Mouse (Mus musculus): ENCODE measurements around the gene Aqp1.

Aqp1 gene

GRCm38 (mm10) chr6:55332100-55332772 is 4.0 kb upstream of the Aqp1 start:
- DNase-seq (ENCODE audit: low read depth, low spot score): no peak

DNA sequence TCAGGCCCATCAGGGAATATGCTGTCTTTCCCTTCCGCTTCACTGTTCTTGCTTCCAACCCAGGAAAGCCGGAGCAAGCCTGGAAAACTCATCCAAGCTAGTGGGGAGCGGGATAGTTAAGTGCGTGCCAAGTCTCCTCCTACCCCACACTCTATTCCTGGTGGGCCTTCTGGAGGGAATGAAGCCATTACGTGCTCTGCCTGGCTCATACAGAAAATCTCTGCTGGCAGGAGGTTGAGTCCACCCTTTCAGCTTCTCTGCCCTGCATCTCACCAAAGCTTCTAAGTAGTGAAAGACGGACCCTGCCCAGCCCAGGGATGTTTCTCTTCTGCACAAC is 3.5 kb upstream of the Aqp1 start:
- DNase-seq (ENCODE audit: low read depth, low spot score): no peak

GRCm38 (mm10) chr6:55337242-55337641 is 1.0 kb downstream of the Aqp1 start:
- DNase-seq (ENCODE audit: low read depth, low spot score): no peak

GRCm38 (mm10) chr6:55338077-55338476 is 1.8 kb downstream of the Aqp1 start:
- DNase-seq (ENCODE audit: low read depth, low spot score): no peak

DNA sequence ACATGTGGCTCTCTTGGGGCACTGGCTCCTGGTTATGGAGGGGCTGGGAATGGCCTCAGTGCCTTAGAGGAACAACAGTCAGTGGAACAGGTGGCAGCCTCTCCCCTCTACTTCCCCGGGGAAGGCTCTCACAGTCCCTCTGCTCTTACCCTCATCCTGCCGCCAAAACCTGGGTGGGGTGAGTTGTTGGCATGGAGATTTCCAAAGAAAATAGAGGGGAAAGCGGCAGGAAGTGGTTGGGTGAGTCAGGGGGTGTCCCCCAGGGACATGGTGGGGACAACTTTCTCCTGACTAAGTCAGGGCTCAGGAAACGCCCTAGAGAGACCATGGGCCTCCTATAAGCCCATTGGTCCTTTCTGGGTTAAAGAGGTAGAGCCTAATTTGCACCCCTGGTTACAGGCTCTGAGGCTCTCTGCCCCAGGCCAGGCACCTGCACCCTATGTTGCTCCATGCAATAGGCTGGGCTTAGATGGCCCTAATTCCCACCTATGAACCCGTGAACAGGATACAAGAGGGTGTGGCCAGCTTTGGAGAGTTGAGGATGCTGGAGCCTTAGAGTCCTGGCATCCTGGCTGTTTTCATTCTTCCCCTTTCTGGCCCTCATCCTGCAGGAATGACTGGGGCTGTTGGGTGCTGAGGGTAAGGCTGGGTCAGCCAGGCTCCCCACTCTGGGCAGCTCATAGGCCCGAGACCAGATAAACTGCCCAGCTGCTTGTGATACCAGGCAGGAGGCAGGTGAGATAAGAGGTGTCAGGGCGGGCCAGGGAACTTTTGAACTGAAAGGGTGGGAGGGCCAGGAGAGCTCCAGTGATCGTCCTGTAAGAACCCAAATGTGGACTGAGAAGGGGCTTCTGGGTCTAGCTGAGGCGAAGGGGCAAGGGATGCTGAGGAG is 2.9 kb downstream of the Aqp1 start:
- DNase-seq (ENCODE audit: low read depth, low spot score): no peak

- no peak for DNase-seq (ENCODE audit: low read depth, low spot score)
These were observed 5.5 kb downstream of the Aqp1 start for GRCm38 (mm10) chr6:55341688-55342087.

DNA sequence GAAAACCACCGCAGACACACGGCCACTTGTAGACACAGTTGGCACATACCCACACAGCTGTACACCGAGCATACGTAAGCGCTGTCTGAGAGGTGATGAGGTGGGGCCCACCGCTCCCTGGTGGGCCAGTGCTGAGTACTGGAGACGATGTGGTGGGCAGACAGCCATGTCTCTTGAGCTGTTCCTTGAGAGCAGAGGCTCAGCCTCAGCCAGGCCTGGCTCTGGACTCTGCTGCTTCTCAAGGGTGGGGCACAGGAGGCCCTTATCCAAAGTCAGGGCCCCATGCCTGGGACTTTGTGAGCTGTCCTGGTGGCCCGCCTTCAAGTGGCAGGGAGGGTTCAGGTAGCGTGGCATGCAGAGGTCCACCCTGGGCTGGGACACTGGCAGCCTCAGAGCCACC is 6.1 kb downstream of the Aqp1 start:
- no peak for DNase-seq (ENCODE audit: low read depth, low spot score)

GRCm38 (mm10) chr6:55343446-55343845 is 7.2 kb downstream of the Aqp1 start:
- DNase-seq (ENCODE audit: low read depth, low spot score): no peak

DNA sequence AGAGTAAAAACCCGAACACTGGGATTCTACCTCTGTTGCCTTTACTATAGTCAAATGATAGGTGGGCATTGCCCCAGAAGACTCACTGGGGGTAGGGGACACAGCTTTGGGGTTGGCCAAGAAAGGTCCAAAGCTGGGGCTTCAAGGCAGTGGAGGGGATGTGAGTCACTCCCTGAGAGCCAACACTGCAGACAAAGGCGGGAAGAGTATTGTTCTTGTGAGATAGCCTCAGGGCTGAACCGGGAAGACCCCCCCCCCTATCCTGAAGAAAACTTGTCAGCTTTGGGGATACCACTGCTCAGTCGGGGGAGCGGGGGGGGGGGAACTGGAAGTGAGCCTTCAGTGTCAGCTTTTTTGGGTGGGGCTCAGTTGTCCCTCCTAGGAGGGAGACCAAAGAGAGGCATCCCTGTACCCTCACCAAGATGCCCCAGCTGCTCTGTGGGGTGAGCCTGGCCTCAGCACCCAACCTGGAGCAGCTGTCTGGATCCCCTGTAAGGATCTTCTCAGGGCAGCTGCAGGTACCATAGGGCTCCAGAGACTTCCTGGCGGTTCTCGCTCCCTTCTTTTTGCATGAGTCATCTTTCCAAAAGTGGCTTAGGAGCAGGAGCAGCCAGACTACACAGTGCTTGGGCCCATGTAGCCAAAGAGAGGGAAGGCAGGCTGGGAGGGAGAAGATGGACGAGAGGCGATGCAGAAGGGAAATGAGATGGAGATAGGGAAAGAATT is 8.2 kb downstream of the Aqp1 start:
- no peak for DNase-seq (ENCODE audit: low read depth, low spot score)

DNA sequence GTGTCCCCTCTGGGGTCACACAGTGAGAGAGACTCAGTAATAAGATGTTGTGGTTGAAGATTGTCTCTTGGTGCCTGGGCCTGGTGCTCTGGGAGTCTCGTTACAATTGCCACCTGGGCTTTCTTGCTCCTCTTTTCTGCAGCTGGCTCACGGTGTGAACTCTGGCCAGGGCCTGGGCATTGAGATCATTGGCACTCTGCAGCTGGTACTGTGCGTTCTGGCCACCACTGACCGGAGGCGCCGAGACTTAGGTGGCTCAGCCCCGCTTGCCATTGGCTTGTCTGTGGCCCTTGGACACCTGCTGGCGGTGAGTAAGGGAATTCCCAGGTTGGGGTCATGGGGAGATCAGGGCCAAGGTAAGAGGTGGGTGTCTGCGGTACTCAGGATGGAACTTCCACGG is 9.0 kb downstream of the Aqp1 start:
- no peak for DNase-seq (ENCODE audit: low read depth, low spot score)

DNA sequence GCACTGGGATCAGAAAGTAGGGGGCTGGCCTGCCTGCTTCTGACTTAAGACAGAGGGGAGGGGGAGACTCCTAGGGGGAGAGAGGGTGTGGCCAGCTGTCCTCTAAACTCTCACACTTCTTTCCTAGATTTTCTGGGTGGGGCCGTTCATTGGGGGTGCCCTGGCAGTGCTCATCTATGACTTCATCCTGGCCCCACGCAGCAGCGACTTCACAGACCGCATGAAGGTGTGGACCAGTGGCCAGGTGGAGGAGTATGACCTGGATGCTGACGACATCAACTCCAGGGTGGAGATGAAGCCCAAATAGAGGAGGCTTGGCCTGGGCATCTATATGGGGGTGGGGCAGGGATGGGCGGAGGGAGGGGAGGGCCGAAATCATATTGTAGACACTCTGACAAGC is 10.3 kb downstream of the Aqp1 start:
- no peak for DNase-seq (ENCODE audit: low read depth, low spot score)

DNA sequence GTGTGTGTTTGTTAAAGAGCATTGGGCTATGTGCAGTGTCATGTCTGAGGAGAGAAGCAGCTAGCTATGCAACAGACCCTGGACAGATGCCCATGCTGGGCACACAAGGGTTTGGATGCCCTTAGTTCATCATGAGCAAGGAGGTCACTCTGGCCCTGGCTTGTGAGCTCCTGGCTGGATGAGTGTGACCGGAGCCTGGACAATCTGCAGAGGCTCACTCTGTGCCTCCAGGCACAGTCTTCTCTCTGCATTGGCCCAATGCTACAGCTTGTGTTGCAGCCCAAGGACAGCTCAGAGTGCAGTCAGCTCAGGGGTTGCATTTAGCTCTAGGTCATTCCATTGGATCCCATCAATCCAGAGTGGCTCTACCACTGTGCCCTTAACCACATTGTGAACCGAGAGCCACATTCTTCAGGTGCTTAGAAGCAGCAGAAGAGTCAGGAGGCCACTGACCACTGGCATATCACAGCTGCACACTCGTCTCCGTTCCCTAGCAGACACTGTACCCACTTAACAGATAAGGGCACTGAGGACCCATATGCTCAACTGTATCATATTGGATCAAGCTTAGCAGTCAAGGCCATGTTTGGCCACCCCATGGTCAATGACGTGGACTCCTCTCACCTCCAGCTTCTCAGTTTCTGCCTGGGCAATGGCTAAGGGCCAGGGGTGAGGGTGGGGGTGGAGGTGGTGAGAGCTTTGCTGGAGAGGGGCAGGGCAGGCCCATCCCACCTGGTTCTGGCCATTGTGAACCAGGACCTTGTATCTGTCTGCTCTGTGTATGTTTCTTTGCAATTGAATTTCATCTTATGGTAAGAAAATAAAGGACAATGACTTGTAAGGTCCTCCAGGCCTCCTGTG is 11.7 kb downstream of the Aqp1 start:
- DNase-seq (ENCODE audit: low read depth, low spot score): no peak

GRCm38 (mm10) chr6:55349231-55349630 is 13.0 kb downstream of the Aqp1 start:
- DNase-seq (ENCODE audit: low read depth, low spot score): no peak

DNA sequence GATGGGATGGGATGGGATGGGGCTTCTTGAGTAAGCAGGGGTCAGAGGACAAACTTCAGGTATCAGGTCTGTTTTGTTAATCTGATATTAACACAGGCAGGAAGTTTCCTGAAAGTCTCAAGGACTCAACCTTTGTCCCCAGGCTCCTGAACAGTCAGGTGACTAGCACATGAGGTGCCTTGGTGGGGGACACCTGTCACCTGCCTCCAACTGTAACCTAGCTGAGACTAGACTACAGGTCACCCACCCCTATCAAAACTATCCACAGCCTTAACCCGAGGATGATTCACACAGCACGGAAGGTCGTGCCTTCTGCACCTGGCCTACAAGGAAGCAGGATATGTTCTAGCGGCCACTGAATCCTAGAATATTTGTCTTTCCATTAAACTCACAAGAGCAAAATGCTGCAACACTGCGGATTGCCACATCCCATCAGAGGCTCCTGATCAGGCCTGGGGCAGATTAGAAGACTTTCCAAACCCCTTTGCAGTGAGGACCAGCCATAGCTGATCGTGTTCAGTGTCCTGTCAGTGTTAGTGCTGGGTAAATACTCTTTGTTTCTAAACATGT is 14.2 kb downstream of the Aqp1 start:
- no peak for DNase-seq (ENCODE audit: low read depth, low spot score)

GRCm38 (mm10) chr6:55351712-55352111 is 15.5 kb downstream of the Aqp1 start:
- DNase-seq (ENCODE audit: low read depth, low spot score): no peak

DNA sequence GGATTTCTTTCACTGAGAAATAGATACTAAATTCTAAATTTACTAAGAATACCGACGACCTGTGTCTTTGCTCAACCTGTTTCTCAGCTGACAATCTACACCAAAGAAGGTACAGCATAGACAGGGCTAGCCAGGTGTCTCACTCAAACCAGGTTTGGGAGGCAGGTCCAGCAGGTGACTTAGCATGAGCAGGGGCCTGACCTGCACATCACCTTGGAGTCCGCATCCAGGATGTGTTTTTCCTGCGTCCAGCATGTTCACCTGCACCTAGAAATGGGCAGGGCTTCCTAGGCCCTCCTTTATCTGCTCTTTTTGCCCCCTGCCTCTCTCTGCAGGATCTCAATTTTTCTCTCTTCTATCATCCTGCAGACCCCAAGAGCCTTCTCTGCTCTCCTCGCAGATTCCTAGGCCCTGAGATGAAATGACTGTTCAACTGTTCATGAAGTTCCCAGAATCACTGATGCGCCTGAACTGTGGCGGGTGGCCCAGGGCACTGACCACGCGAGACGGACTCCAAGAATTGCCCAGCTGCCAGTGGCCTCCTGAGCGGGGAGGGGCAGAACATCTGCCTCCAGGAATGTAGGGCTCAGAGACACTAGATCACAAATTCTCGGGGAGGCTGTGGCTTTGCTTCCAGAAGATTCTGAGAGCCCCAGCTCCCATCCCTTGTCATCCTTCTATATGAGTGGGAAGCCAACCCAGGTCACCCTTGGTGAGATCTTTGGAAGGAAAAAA is 17.6 kb downstream of the Aqp1 start:
- no peak for DNase-seq (ENCODE audit: low read depth, low spot score)

- DNase-seq (ENCODE audit: low read depth, low spot score): no peak
These were observed 18.4 kb downstream of the Aqp1 start for GRCm38 (mm10) chr6:55354456-55355117.

GRCm38 (mm10) chr6:55355575-55355974 is 19.3 kb downstream of the Aqp1 start:
- DNase-seq (ENCODE audit: low read depth, low spot score): no peak

DNA sequence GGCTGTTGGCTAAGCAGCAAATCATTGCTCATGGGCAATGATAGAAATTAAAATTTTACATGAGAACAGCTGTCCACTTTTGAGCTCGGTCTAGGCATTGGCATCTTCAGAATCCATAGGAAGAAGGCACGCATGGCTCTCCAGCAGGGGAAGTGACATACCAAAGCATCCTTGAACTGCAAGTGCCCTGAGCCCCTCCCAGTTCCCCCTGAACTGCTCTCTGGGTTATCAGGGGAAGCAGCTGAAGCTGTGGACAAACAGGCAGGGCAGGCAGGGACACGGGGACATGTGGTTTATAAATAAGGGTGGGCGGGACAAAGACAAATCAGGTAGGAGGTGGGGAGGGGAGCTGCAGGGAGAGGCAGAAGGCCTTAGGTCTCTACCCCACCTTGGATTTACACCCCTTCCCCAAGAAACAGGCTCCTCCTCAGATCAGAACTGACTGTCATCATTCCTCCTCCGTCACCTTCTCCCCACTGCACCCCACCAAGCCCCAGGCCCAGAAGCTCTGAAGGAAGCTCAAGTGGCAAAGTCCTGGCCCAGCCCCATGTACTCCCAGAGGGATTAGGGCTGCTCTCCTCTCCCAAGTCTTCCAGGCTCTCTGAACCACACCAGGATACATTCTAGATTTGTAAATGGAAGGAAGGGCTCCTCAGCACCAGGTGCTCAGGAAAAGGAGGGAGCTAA is 19.9 kb downstream of the Aqp1 start:
- DNase-seq (ENCODE audit: low read depth, low spot score): no peak
